Mouse (Mus musculus) forebrain, embryonic 16.5 days (tissue): ENCODE measurements around the gene Srebf2. TPM values are rescaled to one million over a fixed set of nuclear protein-coding genes. Genes with fewer than 3 reads are reported as not detected.
A peak's percentile ranks its signal among the peaks of the same experiment; 100 is the strongest.

Source experiments
- ATAC-seq: fragments of 200-750 bp; cut with Nextera tagmentation; 2 replicates; pipeline ENCODE4 v1.8.0; 2017; ENCODE audit warnings: mild to moderate bottlenecking, moderate library complexity
- H3K27ac ChIP-seq: fragments of 300-500 bp; sonication (generic); 2 replicates; pipeline ENCODE4 v1.5.1; 2014; ENCODE audit warnings: low read length, control low read depth
- H3K27me3 ChIP-seq: fragments of 300-500 bp; sonication (generic); replicated peaks from 2 replicates; pipeline ENCODE4 v1.6.1; 2014; ENCODE audit warnings: low read length; ENCODE audit not compliant: control insufficient read depth, insufficient read depth
- H3K36me3 ChIP-seq: fragments of 300-500 bp; sonication (generic); 2 replicates; pipeline ENCODE4 v1.6.1; 2014; ENCODE audit not compliant: control insufficient read depth, insufficient read depth
- H3K4me1 ChIP-seq: fragments of 300-500 bp; sonication (generic); replicated peaks from 2 replicates; pipeline ENCODE4 v1.6.1; 2014; ENCODE audit warnings: low read length; ENCODE audit not compliant: control insufficient read depth, insufficient read depth
- H3K4me2 ChIP-seq: fragments of 300-500 bp; sonication (generic); 2 replicates; pipeline ENCODE4 v1.6.1; 2014; ENCODE audit warnings: mild to moderate bottlenecking, low read length, control low read depth
- H3K4me3 ChIP-seq: fragments of 300-500 bp; sonication (generic); replicated peaks from 2 replicates; pipeline ENCODE4 v1.5.1; 2014; ENCODE audit warnings: mild to moderate bottlenecking, low read length, control low read depth
- H3K9ac ChIP-seq: fragments of 300-500 bp; sonication (generic); replicated peaks from 2 replicates; pipeline ENCODE4 v1.6.1; 2014; ENCODE audit warnings: low read depth, low read length, control low read depth
- H3K9me3 ChIP-seq: fragments of 300-500 bp; sonication (generic); 2 replicates; pipeline ENCODE4 v1.6.1; 2016; ENCODE audit warnings: low read length; ENCODE audit not compliant: control insufficient read depth
- WGBS: fragments of 180-500 bp; shearing (Covaris S2); extraction: QIAGEN DNeasy Blood & Tissue Kit; methylation state at CpG from one replicate; pipeline ENCODE4 v1.1.7; 2014; 5-methylcytosine and 5-hydroxymethylcytosine counted together
- polyA plus RNA-seq: library from polyadenylated mRNA; unstranded; fragments of >200 nt; fragmentation: Nextera tagmentation; extraction: Ambion mirVana; gene quantifications from 2 replicates; pipeline ENCODE4 v1.2.1, GENCODE M21; 2015

Srebf2 gene
- polyA plus RNA-seq, 1 experiment from 2014 or later: 229 TPM

- H3K4me2 ChIP-seq: no peak overlapping the region
- ATAC-seq: no peak
- peaks cover 39% of the 10 kb centered on the region for H3K27me3 ChIP-seq
These were observed 68.5 kb downstream of the Srebf2 start for GRCm38 (mm10) chr15:82215332-82216046.

DNA sequence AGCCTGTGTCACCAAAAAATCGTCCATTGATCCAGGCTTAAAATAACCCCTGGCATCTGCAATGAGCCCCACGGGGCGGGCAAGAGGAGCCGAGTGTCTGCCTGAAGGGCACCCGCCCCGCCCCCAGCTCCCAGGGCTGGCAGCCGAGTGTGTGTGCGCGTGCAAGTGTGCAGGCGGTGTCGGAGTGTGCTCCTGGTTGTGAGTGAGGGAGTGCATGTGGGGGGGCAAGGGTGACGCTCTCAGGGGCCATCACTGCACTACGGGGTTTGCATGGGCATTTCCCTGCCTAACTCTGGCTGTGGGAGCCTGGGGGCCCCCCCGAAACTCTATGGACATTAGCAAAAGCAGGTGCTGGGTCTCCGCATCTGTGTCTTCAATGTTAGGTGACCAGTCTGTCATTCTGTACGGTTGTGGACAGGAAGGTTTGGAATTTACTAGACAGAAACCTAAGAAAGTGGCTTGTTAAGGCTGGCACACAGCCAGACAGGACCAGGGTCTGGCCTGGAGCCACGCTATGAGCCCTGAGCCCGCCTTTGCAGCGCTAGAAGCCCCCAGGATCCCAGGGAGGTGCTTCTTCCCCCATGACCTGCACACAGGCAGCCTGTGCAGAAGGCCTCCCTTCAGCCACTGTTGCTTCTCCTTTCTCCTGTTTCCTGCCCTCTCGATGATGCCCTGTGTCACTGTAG, 69.3 kb downstream of the Srebf2 start:
- WGBS: 29% methylated on average over 20 of the region's 20 CpGs

More at GRCm38 (mm10) chr15:82215332-82216046, 68.5 kb downstream of the Srebf2 start:
- WGBS: 23% methylated on average over 11 of the region's 11 CpGs
- Histone ChIP-seq H3K9me3 (no peaks in the 10 kb centered on the region), H3K4me3 (no peak overlapping the region), H3K9ac (no peak overlapping the region), H3K4me1 (peaks cover 32% of the 10 kb centered on the region), H3K36me3 (no peaks in the 10 kb centered on the region), H3K27ac (no peak overlapping the region)

DNA sequence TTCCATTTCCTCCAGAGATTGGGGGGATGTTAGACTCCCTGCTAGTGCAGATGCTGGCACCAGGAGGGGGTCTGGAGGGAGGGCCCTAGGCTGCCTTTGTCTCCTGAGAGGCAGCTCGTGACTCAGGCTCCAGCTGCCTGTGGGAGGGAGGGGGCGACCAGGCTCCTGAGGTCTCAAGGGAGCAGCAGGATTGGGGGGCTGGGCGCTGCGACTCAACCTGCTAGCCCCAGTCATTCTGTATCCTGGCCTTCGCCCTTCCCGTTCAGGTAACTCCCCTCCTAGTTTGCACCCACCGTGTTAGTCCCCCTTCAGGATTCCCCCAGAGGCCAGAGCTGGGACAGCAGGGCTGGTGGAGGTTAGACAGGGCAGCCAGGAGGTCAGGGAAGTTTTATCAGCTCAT, 70.1 kb downstream of the Srebf2 start:
- WGBS: 22% methylated on average over 7 of the region's 7 CpGs
- no peaks in the 10 kb centered on the region for H3K36me3 ChIP-seq
- H3K4me3 ChIP-seq: no peak overlapping the region
- H3K4me1 ChIP-seq: peaks cover 25% of the 10 kb centered on the region
- H3K27ac ChIP-seq: no peak overlapping the region
- H3K9me3 ChIP-seq: no peaks in the 10 kb centered on the region
- H3K27me3 ChIP-seq: peaks cover 25% of the 10 kb centered on the region
- H3K4me2 ChIP-seq: no peak overlapping the region
- ATAC-seq: no peak
- H3K9ac ChIP-seq: 0 out of 2 replicates have a peak overlapping the region, but pooled peaks have one; percentile 1

More for the DNA sequence above, 69.3 kb downstream of the Srebf2 start:
- no peak overlapping the region for H3K9ac ChIP-seq
- ATAC-seq: no peak; the same call in 1 of the 2 replicates
- no peaks in the 10 kb centered on the region for H3K9me3 ChIP-seq
- no peaks in the 10 kb centered on the region for H3K36me3 ChIP-seq
- peaks cover 32% of the 10 kb centered on the region for H3K4me1 ChIP-seq
- H3K27ac ChIP-seq: no peak overlapping the region
- no peak overlapping the region for H3K4me2 ChIP-seq
- H3K4me3 ChIP-seq: no peak overlapping the region
- peaks cover 33% of the 10 kb centered on the region for H3K27me3 ChIP-seq

DNA sequence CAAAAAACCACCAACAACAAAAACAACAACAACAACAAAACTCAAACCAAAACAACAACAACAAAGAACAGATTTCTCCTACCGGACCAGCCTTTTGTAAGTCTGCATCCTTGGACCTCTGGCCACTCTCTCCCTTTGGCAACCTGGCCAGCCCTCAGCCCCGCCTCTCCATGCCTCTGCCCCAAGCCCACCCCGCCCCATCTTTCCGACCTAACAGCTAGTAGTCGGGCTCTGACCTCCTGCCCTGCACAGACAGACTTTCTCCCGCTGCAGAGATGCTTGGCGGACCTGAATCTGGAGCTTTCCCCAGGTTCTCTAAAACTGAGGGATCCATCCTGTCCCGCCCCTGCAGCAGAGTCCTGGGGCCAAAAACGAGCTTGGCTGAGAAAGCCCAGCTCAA, 71.0 kb downstream of the Srebf2 start:
- WGBS: 36% methylated on average over 9 of the region's 9 CpGs
- H3K27me3 ChIP-seq: peaks cover 18% of the 10 kb centered on the region
- no peak overlapping the region for H3K4me2 ChIP-seq
- no peaks in the 10 kb centered on the region for H3K9me3 ChIP-seq
- H3K9ac ChIP-seq: no peak overlapping the region
- H3K36me3 ChIP-seq: no peaks in the 10 kb centered on the region
- no peak overlapping the region for H3K27ac ChIP-seq
- ATAC-seq: no peak
- H3K4me3 ChIP-seq: no peak overlapping the region
- H3K4me1 ChIP-seq: peaks cover 17% of the 10 kb centered on the region

- H3K9me3 ChIP-seq: no peaks in the 10 kb centered on the region
- 84% methylated on average over 26 of the region's 26 CpGs for WGBS
- no peak overlapping the region for H3K4me2 ChIP-seq
- H3K4me3 ChIP-seq: no peak overlapping the region
- peaks cover 10% of the 10 kb centered on the region for H3K27me3 ChIP-seq
- H3K4me1 ChIP-seq: peaks cover 22% of the 10 kb centered on the region
- H3K27ac ChIP-seq: no peak overlapping the region
- H3K9ac ChIP-seq: no peak overlapping the region
- no peaks in the 10 kb centered on the region for H3K36me3 ChIP-seq
- ATAC-seq: no peak
These were observed 72.0 kb downstream of the Srebf2 start for GRCm38 (mm10) chr15:82218778-82219666.

GRCm38 (mm10) chr15:82220003-82220675, 73.2 kb downstream of the Srebf2 start:
- no peak for ATAC-seq
- Histone ChIP-seq H3K4me1 (peaks cover 26% of the 10 kb centered on the region), H3K27ac (no peak overlapping the region), H3K9me3 (no peaks in the 10 kb centered on the region), H3K4me3 (no peak overlapping the region), H3K27me3 (peaks cover 3% of the 10 kb centered on the region; the same call in 1 of the 2 replicates), H3K9ac (no peak overlapping the region), H3K4me2 (no peak overlapping the region), H3K36me3 (no peaks in the 10 kb centered on the region)
- 42% methylated on average over 11 of the region's 12 CpGs for WGBS

DNA sequence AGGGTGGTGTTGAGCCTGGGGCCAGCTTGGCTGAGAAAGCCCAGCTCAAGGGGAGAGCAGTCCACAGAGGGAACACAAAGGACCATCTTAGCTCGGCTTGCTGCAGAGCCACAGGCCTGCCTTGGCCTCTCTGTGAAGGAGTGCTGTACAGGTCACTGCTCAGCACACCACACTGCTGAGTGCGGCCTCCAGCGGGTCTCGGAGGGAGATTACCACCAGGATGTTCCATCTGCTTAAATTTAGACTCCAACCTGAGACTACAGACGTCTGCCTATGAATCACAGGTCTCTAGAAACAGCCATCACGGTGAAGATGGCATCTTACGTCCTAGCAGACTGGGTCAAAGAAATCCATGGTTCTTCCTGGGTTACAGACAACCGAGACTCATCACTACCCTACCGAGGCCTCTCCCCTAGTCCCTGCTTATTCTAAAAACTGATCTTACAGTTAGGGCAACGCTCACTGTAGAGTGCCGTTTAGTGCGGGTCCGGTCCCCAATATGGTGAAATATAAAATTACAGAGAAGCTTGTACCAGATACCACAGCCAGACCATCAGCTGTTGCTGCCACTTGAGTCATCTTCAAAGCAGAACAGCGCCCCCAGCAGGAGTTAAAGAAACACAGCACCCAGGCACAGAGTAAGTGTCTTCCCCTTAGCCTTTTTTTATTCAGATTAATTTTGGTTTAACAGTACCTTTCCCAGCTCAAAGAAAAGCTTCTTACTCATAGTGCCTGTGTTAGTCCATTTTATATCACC, 74.3 kb downstream of the Srebf2 start:
- no peaks in the 10 kb centered on the region for H3K9me3 ChIP-seq
- peaks cover 20% of the 10 kb centered on the region for H3K4me1 ChIP-seq
- no peak overlapping the region for H3K4me2 ChIP-seq
- H3K36me3 ChIP-seq: no peaks in the 10 kb centered on the region
- no peak for ATAC-seq
- H3K9ac ChIP-seq: no peak overlapping the region; the same call in 1 of the 2 replicates
- WGBS: 66% methylated on average over 14 of the region's 14 CpGs
- H3K27ac ChIP-seq: no peak overlapping the region
- peaks cover 3% of the 10 kb centered on the region; the same call in 1 of the 2 replicates for H3K27me3 ChIP-seq
- no peak overlapping the region for H3K4me3 ChIP-seq

GRCm38 (mm10) chr15:82223251-82223650, 76.3 kb downstream of the Srebf2 start:
- H3K27me3 ChIP-seq: peaks cover 3% of the 10 kb centered on the region; the same call in 1 of the 2 replicates
- no peaks in the 10 kb centered on the region for H3K36me3 ChIP-seq
- no peak for ATAC-seq
- no peak overlapping the region for H3K27ac ChIP-seq
- H3K4me2 ChIP-seq: no peak overlapping the region
- no peaks in the 10 kb centered on the region for H3K9me3 ChIP-seq
- peaks cover 11% of the 10 kb centered on the region for H3K4me1 ChIP-seq
- no peak overlapping the region for H3K9ac ChIP-seq
- WGBS: 66% methylated on average over 7 of the region's 7 CpGs
- H3K4me3 ChIP-seq: no peak overlapping the region
